Mouse (Mus musculus): ENCODE data around the gene Tet3. TPM values are rescaled to one million over a fixed set of nuclear protein-coding genes. Genes with fewer than 3 reads are reported as not detected.

The Tet3 gene
- total RNA-seq, 1 experiment from 2014 or later = 49.9 TPM

DNA sequence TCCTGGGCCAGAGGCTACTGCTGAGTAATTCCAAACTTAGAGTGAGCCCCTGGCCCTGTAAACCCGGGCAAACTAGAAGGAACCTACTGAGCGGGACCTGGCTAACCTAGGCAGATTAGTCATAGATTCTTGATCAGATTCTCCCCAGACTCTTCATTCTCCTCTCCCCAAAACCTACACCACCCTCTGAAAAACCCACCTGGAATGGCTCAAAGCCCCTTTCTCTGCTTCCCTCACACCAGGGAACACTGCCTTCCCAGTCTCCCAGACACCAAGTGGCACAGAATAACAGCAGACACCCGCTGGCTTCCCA is 18.7 kb downstream of the Tet3 start:
- DNase-seq = no peak

DNA sequence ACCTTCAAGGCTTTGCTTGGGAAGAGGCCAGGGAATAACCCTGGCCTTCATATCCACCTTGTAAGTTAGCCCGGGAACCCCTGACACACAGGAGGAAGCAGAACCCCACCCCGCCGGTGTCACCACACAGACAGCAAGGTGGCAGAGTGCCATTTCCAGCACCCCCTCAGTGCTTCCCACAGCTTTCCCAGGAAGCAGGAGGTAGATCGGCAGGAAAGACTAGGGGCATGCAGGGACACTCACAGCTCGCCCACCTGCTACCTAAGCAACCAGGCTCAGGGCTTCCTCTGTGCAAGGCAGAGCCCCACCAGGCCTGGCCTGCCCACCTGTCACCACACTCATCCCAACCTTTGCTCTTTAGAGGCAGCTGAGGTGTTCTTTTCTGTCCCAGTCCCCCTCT is 19.1 kb downstream of the Tet3 start:
- DNase-seq = no peak

DNA sequence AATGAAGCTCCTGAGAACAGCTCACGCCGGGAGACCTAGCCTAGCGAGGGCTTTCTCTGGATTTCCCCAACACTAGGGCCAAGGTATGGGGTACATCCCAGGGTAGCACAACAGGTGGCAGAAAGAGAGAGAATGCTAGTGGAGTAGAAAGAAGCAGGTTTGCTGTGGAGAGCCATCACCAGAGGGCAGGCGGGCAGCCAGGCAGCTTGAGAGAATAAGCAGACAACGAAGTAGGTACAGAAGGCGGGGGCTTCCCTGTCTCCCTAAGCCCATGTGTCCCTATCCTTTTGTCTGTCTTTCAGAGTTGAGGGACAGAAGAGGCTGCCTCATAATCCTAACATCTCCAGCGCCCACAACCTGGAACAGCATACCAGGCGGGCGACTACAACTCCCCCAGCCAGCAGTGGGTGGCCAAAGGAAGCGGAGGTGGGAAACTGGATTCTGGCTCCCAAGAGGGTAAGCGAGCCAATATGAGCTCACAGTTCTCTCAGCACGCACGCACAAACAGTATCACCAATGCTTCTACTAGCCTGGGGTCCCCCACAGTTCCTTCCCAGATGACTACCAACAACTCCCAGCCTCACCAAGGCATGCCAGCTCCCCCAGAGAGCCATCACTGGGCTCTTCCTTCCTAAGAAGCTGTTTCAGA is 19.6 kb downstream of the Tet3 start:
- no peak for DNase-seq

DNA sequence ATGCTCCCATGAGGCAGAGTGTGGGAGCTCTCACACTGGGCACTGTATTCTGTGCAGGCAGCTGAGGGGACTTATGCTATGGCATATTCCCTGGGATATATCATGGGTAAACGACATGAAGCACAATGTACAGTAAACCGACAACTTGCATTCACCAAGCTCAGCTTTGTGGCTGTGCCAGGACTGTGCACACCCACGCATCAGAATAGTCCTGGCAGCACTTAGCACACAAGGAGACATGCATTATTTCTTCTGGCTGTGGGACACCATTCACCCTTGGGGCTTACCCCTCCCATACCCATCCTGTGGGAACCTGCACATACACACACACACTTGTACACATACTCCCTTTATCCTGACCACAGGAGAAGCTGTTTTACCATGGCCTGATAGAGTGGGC is 20.3 kb downstream of the Tet3 start:
- DNase-seq = no peak

- no peak for DNase-seq
Measured at GRCm38 (mm10) chr6:83437802-83438201, 21.1 kb downstream of the Tet3 start.

GRCm38 (mm10) chr6:83437225-83437624 is 21.7 kb downstream of the Tet3 start:
- DNase-seq = no peak

DNA sequence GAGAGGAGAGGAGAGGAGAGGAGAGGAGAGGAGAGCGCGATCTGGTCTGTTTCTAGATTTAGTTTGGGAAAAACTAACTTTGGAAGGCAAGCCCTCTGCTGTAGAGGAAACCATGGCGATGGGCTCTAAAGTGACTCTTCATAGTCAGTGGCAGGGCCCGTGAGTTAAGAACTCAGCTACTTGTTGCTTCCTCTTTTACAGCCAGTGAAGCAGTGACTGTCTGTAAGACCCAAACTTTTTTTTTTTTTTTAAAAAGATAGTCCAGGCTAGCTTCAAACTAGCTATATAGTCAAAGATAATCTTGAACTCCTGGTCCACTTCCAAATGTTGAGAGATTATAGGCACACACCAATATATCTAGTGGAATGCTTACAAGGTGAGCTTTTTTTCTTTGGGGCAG is 22.3 kb downstream of the Tet3 start:
- DNase-seq = no peak

GRCm38 (mm10) chr6:83435174-83435573 is 23.7 kb downstream of the Tet3 start:
- peak; percentile 87 for DNase-seq

DNA sequence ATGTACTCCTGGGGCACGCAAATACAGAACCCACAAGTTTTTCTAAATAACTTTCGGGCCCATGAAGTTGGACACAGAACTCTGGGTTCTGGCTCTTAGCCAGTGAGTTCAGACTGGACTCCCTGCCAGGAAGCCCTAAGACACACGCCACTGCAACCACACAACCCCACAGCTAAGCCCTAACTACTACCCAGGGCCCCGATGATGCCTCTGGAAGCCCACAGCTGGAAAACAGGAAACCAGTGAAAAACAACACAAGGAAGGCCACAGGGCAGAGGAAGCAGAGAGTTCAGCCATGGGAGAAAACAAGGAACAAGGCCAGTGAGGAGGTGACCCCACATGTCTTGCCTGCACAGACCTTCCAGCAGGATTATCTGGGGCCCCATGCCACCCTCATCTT is 25.3 kb downstream of the Tet3 start:
- no peak for DNase-seq

DNA sequence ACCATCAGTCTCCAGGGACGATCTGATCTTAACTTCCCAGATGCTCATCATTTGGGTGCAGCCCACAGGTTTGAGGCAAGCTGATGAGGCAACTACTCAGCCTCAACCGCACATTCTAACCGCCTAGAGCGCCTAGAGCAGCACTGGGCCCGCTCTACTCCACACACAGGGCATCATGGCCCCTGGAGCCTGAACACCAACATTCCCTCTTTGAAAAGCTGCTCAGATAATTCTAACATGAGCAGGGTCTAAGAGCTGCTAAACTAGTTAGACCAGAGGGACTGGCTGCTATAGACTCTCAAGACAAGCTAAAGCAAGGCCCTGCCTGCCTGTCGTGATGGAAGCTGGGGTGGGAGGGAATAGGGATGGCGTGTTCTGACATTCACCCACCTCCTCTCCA is 25.9 kb downstream of the Tet3 start:
- DNase-seq = no peak

- DNase-seq = peak; percentile 67
Measured at GRCm38 (mm10) chr6:83427968-83428731, 30.7 kb downstream of the Tet3 start.

- no peak for DNase-seq
Measured at GRCm38 (mm10) chr6:83427512-83427911, 31.4 kb downstream of the Tet3 start.

DNA sequence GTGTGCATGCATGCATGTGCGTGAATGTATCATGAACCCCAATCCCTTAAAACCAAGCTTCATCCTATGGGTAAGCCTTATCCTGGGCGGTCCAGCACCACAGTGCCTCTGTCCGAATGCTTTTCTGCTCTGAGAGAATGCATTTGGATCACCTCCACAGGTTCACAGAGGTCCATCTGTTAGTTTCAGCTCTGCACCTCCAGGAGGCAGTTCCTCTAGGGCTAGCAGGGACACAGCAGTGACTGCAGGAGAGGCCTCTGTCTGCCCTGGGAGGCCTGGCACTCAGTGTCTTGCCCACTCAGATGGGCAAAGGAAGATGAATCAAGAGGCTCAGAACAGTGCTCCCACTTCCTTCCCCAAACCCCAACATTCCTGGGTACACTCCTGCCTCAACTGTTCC is 32.3 kb downstream of the Tet3 start:
- no peak for DNase-seq

GRCm38 (mm10) chr6:83424053-83424404 is 34.9 kb downstream of the Tet3 start:
- DNase-seq = no peak

DNA sequence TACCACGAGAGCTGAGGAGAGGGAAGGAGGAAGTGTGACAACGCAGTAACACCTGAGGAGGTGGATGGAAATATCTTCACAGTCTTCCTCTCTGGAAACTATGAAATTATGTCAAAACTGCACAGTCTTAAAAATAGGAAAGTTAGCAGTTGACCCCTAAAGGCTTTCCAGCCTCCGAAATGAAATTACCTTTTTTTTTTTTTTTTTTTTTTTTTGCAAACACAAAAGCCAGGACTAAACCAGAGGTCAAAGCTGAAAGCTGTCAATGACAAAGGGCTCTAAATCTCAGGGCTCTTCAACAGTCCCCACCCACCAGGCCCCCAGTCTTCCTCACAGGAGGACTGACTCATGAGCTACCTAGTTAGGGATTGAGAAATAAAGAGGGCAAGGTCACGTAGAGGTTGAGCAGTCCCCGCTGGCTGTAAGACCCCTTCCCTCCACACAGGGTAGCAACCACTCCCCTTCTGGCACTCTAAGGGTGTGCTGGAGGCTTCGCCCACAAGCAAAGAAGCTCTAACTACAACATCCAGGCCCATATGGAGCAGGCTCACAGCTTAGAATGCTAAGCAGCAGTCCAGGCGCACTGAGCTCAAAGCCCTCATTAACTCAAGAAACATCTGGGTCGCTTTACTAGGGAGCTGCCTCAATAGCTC is 35.4 kb downstream of the Tet3 start:
- DNase-seq = no peak

DNA sequence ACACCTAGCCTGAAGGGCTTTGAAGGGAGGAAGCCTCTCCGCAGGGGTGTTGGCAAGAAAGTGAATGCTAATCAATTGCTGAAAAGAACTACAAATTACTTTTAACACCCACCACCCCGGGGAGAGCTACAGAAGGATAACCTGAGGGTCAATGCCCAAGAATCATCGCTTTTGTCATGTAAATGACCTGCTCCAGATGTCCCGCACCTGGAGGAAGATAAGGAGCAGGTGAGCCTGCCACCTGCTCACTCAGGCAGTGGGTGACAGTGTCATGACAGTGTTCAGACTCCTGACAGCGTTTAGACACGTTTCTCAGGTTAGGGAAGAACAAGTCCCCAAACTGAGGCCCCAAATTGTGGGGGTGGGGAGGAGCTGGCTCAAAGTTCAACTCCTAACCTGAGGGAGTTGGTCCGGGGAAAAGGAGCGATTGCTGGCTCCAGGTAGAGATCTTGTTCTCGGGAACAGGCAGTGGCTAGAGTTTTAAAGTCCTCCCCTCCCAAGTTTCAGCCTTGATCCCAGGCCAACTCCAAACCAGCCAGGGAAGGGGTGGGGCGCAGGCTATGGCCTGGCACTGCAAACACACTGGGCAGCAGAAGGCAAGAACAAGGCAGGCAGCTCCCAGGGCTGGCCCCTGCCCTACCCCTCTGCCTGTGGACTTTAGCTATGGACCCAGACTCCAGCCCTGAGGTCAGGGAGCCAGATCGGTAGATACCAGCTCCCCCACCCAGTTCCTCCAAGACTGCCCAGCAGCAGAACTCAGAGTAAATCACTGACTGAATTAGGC is 36.8 kb downstream of the Tet3 start:
- DNase-seq = peak; percentile 88

GRCm38 (mm10) chr6:83419516-83419915 is 39.4 kb downstream of the Tet3 start:
- DNase-seq = no peak

- DNase-seq = no peak
Measured at GRCm38 (mm10) chr6:83417531-83417930, 41.4 kb downstream of the Tet3 start.

DNA sequence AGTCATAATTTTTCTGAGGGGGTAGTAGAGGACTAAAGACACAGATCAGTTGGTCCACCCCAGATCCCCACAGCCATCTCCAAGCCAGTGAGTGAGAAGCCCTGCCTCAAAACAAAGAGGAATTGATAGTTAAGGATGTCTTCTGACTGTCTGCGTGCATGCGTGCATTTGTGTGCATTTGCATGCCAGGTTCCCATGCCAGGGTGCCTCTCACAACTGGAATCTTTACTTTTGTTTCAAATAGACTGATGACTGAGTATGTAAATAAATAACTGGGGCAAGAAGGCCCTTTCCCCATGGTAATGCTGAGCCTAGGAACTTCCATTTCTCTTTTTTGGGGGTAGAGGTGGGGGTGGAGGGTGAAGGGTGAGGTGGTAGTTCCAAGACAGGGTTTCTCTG is 41.8 kb downstream of the Tet3 start:
- no peak for DNase-seq

- peak; percentile 46 for DNase-seq
Measured at GRCm38 (mm10) chr6:83416261-83417103, 42.4 kb downstream of the Tet3 start.

DNA sequence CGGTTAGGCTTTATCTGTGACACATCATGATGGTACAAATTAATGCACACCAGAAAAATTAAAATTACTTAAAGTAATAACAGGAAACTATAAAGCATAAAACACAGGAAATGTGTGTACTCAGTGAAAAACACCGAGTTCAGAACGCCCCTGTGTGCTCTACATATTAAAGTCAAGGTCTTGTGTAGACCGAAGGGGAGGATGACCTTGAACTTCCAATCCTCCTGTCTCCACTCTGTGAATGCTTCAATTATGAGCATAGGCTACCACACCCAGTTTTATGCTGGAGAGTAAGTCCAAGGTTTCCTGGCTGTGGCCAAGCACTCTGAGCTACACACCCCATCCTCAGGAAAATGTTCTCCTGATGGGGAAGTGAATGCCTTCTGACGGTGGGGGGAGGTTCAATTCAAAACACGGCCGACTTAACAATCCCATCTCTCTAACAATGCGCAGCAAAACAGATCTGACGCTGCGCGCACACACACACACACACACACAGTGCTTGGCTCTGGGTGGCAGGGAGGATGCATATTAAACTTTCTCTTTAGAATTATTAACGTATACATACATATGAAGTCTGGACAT is 43.4 kb downstream of the Tet3 start:
- peak; percentile 30 for DNase-seq
